Mouse (Mus musculus): ENCODE results near the gene Pin1rt1. TPM values are rescaled to one million over a fixed set of nuclear protein-coding genes. Genes with fewer than 3 reads are reported as not detected.

Gene Pin1rt1
- total RNA-seq, 2 experiments from 2014 or later: not detected

Other genes starting within 250 kb of the Pin1rt1 start
- gene Hipk3, start 221.9 kb downstream of the Pin1rt1 start, total RNA-seq (2021): 100 to 1,000 TPM; 148 to 153 TPM
- gene Cstf3, start 125.9 kb downstream of the Pin1rt1 start, total RNA-seq (2021): 10 to 100 TPM; 22.6 to 28.9 TPM
- gene Tcp11l1, start 4.2 kb downstream of the Pin1rt1 start, total RNA-seq (2021): 1 to 10 TPM; 7.1 to 9.5 TPM
- 1 to 10 TPM; 2.4 to 3.3 TPM for gene Depdc7, start 26.5 kb upstream of the Pin1rt1 start, total RNA-seq (2021)
- gene Qser1, start 100.4 kb upstream of the Pin1rt1 start, total RNA-seq (2021): 10 to 100 TPM; 27.6 to 28.5 TPM
- 1 to 10 TPM in 1 of 2 experiments, under 1 TPM in 1; 0.78 to 1.6 TPM for gene Prrg4, start 133.5 kb upstream of the Pin1rt1 start, total RNA-seq (2021)
- gene Ccdc73, start 151.4 kb upstream of the Pin1rt1 start, total RNA-seq (2021): 1 to 10 TPM; 3.1 to 4.1 TPM

All from gastrocnemius, postnatal 4 days (tissue).